Mouse (Mus musculus) spleen, adult 2 months (tissue): Measurements from ENCODE around the gene Wdsub1.

Source experiments
- CTCF ChIP-seq: fragments of 200-500 bp; IDR thresholded peaks from 2 replicates; pipeline ENCODE4 v1.5.1; 2011; ENCODE audit warnings: mild to moderate bottlenecking, inconsistent platforms; ENCODE audit not compliant: insufficient read depth, insufficient read length, insufficient replicate concordance; ENCODE audit errors: extremely low read depth
- POLR2A ChIP-seq: fragments of 200-500 bp; IDR thresholded peaks from 2 replicates; pipeline ENCODE4 v1.6.1; 2011; ENCODE audit warnings: low read depth, low read length, inconsistent platforms

DNA sequence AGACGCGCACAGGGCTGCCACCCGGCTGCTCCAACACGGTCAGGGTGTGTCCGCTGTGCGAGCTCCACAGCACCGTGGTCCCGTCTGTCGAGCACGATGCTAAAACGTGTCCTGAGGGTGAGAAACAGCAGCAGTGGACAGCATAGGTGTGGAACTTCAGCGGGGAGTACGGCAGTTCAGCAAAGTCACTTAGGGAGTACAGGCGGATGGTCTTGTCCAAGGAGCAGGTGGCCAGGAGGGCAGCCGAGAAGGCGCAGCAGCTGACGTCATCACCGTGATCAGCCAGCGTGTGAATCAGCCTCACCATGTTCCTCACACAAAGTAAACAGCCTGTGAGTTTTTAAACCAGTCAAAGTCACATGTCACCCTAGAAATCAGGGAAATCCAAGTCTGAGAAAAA is 4.2 kb downstream of the Wdsub1 start:
- TF ChIP-seq CTCF (no peak), POLR2A (no peak)
